Mouse (Mus musculus): ENCODE measurements around the gene Hoxc5. TPM values are rescaled to one million over a fixed set of nuclear protein-coding genes. Genes with fewer than 3 reads are reported as not detected.

Gene Hoxc5
- polyA plus RNA-seq, 1 experiment = 7.6 TPM

DNA sequence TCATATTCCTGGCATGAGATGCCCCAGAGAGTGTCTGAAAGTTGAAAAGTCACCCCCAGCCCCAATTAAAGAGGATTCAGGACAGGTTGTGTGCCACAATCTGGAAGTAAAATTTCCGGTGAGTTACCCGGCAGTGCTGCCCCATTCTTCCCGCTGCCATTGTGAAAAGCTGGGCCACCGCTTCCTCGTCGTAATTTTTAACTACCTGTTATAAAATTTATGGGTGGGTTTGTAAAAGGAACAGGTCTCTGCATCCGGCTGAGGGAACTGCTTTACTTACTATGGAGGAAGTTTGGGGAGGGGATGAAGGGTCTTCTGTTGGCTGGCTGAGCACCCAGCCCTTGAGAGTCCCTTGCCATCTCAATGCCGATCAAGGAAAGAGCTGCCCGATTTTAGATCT is 29.3 kb downstream of the Hoxc5 start:
- Histone ChIP-seq H3K4me1 (ENCODE audit: control insufficient read depth, insufficient read depth, low read length) (no peaks in the 10 kb centered on the region), H3K27ac (ENCODE audit: insufficient read depth, low read length) (peak overlapping the region; percentile 16; the same call in 1 of the 2 replicates), H3K4me3 (ENCODE audit: insufficient read depth, low read length) (0 out of 2 replicates have a peak overlapping the region, but pooled peaks have one; percentile 1)
- TF ChIP-seq CTCF (IDR thresholded peaks at IDR 0.05; ENCODE audit: borderline replicate concordance, insufficient read depth, low read length) (no peak), POLR2A (IDR thresholded peaks at IDR 0.05; ENCODE audit: low read depth, low read length) (no peak)

DNA sequence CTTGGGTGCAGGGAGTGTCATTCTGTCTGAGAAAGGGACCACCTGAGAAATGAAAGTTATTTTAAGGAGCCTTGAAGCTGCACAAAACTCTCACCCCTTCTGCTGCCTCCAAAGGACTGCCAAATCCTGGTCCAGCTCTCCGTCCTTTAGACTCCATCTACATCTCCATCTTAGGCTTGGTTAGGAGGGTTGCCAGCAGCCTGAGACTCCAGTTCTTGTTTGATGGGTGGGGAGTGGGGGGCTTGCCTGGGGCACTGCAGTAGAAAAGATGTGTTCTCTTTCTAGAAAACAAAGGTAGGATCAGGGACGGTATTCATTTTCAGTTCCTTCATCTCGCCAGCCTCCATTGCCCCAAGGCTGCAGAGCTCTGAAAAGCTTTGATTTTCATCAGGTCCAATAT is 30.2 kb downstream of the Hoxc5 start:
- H3K4me3 ChIP-seq (ENCODE audit: insufficient read depth, low read length) = peak overlapping the region; percentile 11; the same call in 1 of the 2 replicates
- peak overlapping the region; percentile 90 for H3K27ac ChIP-seq (ENCODE audit: insufficient read depth, low read length)
- H3K4me1 ChIP-seq (ENCODE audit: control insufficient read depth, insufficient read depth, low read length) = no peaks in the 10 kb centered on the region
- TF ChIP-seq CTCF (IDR thresholded peaks at IDR 0.05; ENCODE audit: borderline replicate concordance, insufficient read depth, low read length) (no peak), POLR2A (IDR thresholded peaks at IDR 0.05; ENCODE audit: low read depth, low read length) (no peak)

DNA sequence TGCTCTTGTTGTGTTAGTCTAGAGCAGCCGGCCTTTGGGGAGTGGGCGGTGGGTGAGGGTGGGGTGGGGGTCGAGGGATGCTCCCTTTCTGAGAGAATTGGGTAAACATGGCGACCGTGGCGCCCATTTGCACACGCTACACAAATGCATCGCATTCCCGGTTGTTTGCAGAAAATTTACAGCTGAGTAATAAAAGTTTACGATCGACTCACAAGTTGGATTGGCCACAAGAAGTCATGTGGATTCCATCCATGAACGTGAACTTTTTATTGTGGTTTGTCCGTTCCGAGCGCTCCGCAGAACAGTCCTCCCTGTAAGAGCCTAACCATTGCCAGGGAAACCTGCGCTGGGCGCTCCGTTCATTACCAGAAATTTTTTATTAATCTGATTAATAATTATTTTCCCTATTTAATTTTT is 30.7 kb downstream of the Hoxc5 start, which contains the start of gene Hoxc6:
Gene Hoxc6 (plus strand): TSS at position 319 of the 417 bp plus-strand sequence.
- Histone ChIP-seq H3K27ac (ENCODE audit: insufficient read depth, low read length) (peak within 1 kb of the TSS; percentile 90), H3K4me1 (ENCODE audit: control insufficient read depth, insufficient read depth, low read length) (no peaks in the 10 kb centered on the region), H3K4me3 (ENCODE audit: insufficient read depth, low read length) (peak within 1 kb of the TSS; percentile 41)
- TF ChIP-seq CTCF (IDR thresholded peaks at IDR 0.05; ENCODE audit: borderline replicate concordance, insufficient read depth, low read length) (no peak), POLR2A (IDR thresholded peaks at IDR 0.05; ENCODE audit: low read depth, low read length) (peak; percentile 78)

DNA sequence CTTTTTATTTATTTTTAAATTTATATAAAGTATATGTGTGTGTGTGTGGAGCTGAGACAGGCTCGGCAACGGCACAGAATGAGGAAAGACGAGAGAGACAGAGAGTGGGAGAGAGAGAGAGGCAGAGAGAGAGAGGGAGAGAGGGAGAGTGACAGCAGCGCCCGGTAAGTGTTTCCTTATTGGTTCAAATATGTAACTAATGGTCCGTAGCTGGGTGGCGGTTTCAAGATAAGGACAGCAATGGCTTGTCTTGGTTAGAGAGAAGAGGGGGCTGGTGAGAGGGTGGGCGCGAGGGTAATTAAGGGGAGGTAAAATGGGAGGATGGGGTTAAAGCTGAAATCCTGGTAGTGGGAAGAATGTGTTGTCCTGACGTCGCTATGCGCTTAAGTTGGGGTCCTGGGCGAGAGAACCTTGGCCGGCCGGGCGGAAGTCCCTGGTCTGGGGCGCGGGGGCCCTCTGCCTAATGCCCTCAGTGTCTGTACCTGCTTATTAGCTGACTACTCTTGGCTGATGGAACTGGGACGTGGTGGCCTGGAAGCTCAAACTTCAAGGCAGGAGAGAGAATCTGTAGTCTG is 31.5 kb downstream of the Hoxc5 start:
- Histone ChIP-seq H3K4me1 (ENCODE audit: control insufficient read depth, insufficient read depth, low read length) (no peaks in the 10 kb centered on the region), H3K27ac (ENCODE audit: insufficient read depth, low read length) (peak overlapping the region; percentile 90), H3K4me3 (ENCODE audit: insufficient read depth, low read length) (peak overlapping the region; percentile 41)
- TF ChIP-seq CTCF (IDR thresholded peaks at IDR 0.05; ENCODE audit: borderline replicate concordance, insufficient read depth, low read length) = no peak
- peak; percentile 35 for TF ChIP-seq POLR2A (IDR thresholded peaks at IDR 0.05; ENCODE audit: low read depth, low read length)

DNA sequence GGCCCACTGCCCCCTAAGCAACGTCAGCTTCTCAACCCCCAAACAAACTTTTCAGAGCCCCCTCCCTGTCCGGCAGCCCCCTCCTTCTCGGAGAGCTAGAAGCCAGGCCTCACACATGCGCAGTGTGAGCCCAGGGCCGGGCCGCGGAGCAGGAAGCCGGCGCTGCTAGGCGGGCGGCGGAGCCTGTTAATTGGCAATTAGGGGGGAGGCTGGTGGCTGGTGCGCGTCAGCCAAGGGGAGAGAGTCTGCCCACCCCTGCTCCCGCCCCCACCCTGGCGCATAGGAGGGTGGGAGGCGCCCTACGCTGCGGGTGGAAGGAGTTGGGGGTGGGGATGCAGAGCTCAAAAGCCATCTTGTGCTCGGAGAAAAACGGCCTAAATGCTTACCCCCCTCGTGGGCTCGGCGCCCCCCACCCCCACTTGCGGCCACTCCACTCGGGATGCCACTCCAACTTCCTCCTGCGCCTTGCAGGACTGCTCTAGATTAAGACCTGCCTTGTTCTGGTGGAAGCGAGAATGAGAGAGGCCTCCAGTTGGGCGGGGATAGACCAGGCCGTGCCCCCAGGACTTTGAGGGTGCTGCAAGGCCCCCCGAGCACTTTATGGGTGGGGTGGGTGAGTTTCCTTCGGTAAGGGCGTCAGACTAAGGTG is 32.1 kb downstream of the Hoxc5 start:
- no peak for TF ChIP-seq CTCF (IDR thresholded peaks at IDR 0.05; ENCODE audit: borderline replicate concordance, insufficient read depth, low read length)
- no peak; the same call in 1 of the 2 replicates for TF ChIP-seq POLR2A (IDR thresholded peaks at IDR 0.05; ENCODE audit: low read depth, low read length)
- no peaks in the 10 kb centered on the region for H3K4me1 ChIP-seq (ENCODE audit: control insufficient read depth, insufficient read depth, low read length)
- peak overlapping the region; percentile 41 for H3K4me3 ChIP-seq (ENCODE audit: insufficient read depth, low read length)
- peak overlapping the region; percentile 92 for H3K27ac ChIP-seq (ENCODE audit: insufficient read depth, low read length)

DNA sequence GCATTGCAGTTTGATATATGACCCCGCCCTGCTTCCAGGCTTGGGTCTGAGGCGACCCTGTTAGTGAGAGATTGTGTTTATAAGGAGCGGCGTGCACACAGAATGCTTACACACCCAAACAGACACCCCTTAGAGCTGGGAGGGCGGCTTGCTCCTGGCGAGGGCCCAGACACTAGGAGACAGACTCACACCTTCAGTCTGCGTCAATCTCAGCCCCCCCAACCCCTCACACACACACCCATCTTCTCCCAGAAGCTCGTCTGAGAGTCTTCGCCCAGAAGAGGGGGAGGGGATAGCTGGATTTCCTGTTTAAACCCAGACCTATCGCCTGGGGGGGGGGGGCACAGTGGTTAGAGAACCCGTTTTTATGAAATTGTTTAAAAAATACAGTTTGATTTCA is 32.7 kb downstream of the Hoxc5 start:
- Histone ChIP-seq H3K4me3 (ENCODE audit: insufficient read depth, low read length) (peak overlapping the region; percentile 41), H3K4me1 (ENCODE audit: control insufficient read depth, insufficient read depth, low read length) (no peaks in the 10 kb centered on the region), H3K27ac (ENCODE audit: insufficient read depth, low read length) (peak overlapping the region; percentile 92)
- TF ChIP-seq CTCF (IDR thresholded peaks at IDR 0.05; ENCODE audit: borderline replicate concordance, insufficient read depth, low read length) = no peak
- peak; percentile 48; the same call in 1 of the 2 replicates for TF ChIP-seq POLR2A (IDR thresholded peaks at IDR 0.05; ENCODE audit: low read depth, low read length)

DNA sequence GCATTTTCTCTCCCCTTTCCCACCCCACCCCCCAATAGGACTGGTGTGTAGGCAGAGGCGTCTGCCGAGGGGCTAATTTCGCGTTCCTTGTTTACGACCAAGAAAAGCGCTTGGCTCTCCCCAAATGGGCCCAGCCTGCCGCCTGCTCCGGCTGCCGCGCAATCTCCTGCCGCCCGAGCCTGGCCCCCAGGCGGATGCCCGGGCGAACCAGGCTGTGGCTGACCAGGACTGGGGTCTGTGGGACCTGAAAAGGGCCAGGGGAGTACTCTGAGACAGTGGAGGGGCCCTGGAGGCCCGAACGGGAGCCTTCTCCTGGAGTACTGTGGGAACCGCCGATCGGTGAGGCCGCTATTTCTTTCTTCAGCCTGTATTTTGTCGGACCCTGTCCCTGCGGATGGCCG is 33.3 kb downstream of the Hoxc5 start:
- Histone ChIP-seq H3K4me3 (ENCODE audit: insufficient read depth, low read length) (peak overlapping the region; percentile 43), H3K27ac (ENCODE audit: insufficient read depth, low read length) (peak overlapping the region; percentile 92), H3K4me1 (ENCODE audit: control insufficient read depth, insufficient read depth, low read length) (no peaks in the 10 kb centered on the region)
- TF ChIP-seq POLR2A (IDR thresholded peaks at IDR 0.05; ENCODE audit: low read depth, low read length) (0 out of 2 replicates have a peak, but pooled peaks have one; percentile 19), CTCF (IDR thresholded peaks at IDR 0.05; ENCODE audit: borderline replicate concordance, insufficient read depth, low read length) (no peak)

DNA sequence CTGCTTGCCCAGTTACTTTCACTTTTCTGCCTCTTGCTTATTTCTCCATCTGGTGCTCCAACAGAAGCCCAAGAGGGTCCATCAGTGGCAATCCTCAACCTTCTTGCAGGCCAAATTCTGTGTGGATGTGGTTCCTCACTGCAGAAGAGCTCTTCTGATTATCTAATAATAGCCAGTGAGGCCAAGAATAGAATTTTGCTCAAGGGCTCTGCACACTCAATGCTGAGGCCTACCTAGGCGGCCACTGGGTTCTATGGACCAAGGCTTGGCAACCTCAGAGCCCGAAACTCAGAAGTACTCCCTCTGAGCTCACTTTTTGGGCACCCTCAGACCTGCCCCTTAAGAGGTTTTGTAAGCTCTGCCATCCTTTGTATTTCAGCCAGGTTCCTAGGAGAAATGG is 34.1 kb downstream of the Hoxc5 start:
- Histone ChIP-seq H3K4me3 (ENCODE audit: insufficient read depth, low read length) (peak overlapping the region; percentile 43), H3K4me1 (ENCODE audit: control insufficient read depth, insufficient read depth, low read length) (no peaks in the 10 kb centered on the region; the same call in 1 of the 2 replicates), H3K27ac (ENCODE audit: insufficient read depth, low read length) (peak overlapping the region; percentile 92)
- TF ChIP-seq POLR2A (IDR thresholded peaks at IDR 0.05; ENCODE audit: low read depth, low read length) (0 out of 2 replicates have a peak, but pooled peaks have one; percentile 14), CTCF (IDR thresholded peaks at IDR 0.05; ENCODE audit: borderline replicate concordance, insufficient read depth, low read length) (no peak)

DNA sequence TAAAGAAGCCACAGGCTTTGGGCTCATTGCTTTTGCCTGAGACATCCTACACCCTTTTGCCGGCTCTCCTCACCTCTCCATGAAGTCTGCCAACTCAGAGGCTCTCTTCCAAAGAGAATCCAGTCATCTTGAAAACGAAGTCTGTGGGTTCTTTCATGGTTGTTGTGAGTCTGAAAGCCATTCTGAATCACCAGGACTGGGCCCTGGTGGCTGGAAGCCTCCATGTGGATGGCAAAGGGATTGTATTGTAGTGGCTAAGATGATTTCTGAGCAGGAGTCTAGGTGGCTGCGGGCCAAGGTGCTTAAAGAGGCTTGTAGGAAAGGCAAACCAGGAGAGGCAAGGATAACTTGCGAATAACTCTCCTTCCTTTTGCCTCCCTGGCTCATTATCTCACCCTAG is 34.9 kb downstream of the Hoxc5 start:
- 0 out of 2 replicates have a peak overlapping the region, but pooled peaks have one; percentile 12 for H3K4me3 ChIP-seq (ENCODE audit: insufficient read depth, low read length)
- TF ChIP-seq POLR2A (IDR thresholded peaks at IDR 0.05; ENCODE audit: low read depth, low read length) = peak; percentile 8; the same call in 1 of the 2 replicates
- no peak for TF ChIP-seq CTCF (IDR thresholded peaks at IDR 0.05; ENCODE audit: borderline replicate concordance, insufficient read depth, low read length)
- no peaks in the 10 kb centered on the region; the same call in 1 of the 2 replicates for H3K4me1 ChIP-seq (ENCODE audit: control insufficient read depth, insufficient read depth, low read length)
- peak overlapping the region; percentile 92 for H3K27ac ChIP-seq (ENCODE audit: insufficient read depth, low read length)
